Mouse (Mus musculus) liver, adult 2 months (tissue): Measurements from ENCODE around the gene Gm20431.

ENCODE experiments used
- CTCF ChIP-seq: fragments of 200-500 bp; IDR thresholded peaks from 2 replicates; pipeline ENCODE4 v1.5.1; 2011; ENCODE audit warnings: low read depth, low read length, control low read depth
- POLR2A ChIP-seq: fragments of 200-500 bp; IDR thresholded peaks from 2 replicates; pipeline ENCODE4 v1.6.1; 2011; ENCODE audit warnings: low read length, control low read depth; ENCODE audit not compliant: insufficient read depth; ENCODE audit errors: extremely low read depth

DNA sequence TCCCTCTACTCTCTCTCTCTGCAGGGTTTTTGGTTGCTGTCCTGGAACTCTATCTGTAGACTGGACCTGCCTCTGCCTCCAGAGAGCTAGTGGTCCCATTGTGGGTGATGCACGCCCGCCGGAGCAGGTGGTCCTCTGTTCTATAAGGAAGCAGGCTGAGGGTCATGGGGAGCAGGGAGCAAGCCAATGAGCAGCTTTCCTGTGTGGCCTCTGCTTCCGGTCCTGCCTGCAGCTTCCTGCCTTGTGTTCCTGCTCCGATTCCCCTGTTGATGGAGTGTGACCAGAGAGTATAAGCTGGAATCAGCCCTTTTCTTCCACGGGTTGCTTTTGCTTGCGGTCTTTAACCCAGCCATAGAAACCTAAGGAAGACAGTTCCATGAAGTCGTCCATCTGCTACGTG, 93.2 kb downstream of the Gm20431 start:
- no peak for TF ChIP-seq CTCF
- TF ChIP-seq POLR2A, result no peak
